Mouse (Mus musculus): Measurements from ENCODE around the gene Adam23. TPM values are rescaled to one million over a fixed set of nuclear protein-coding genes. Genes with fewer than 3 reads are reported as not detected.
"Not testable (repeated sequence)": the region's sequence is repeated elsewhere in the genome, so short reads cannot be mapped to it uniquely, and the experiment has no call there.

The Adam23 gene
- polyA plus RNA-seq, 1 experiment from 2014 or later, result 12.6 TPM

DNA sequence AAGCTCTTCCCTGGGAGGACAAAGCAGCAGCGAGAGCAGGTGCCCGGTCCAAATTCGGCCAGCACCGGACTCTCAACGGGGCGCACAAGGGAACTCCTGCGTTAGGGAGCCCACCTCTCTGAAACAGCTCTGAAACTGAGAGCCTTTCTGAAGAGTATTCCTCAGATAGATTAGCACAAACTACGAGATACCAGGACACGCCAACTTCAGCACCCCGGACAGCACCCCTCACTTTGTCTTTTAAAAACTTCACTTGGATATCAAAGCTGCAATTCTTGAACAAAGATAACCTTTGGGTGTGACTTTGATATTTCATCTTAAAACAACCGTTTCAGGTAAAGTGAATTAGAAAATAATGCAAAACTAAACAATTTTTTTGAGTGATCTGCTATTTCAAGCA, 168.9 kb downstream of the Adam23 start:
- 3% methylated on average over 11 of the region's 11 CpGs for WGBS
- Histone ChIP-seq H3K9me3 (no peaks in the 10 kb centered on the region), H3K4me2 (replicated peaks) (peak overlapping the region; percentile 47), H3K36me3 (no peaks in the 10 kb centered on the region), H3K4me3 (no peak overlapping the region), H3K27ac (no peak overlapping the region), H3K9ac (no peak overlapping the region), H3K4me1 (no peaks in the 10 kb centered on the region), H3K27me3 (replicated peaks) (peaks cover 5% of the 10 kb centered on the region; the same call in 1 of the 2 replicates)
- ATAC-seq (ENCODE audit: low FRiP score, low read depth), result no peak

DNA sequence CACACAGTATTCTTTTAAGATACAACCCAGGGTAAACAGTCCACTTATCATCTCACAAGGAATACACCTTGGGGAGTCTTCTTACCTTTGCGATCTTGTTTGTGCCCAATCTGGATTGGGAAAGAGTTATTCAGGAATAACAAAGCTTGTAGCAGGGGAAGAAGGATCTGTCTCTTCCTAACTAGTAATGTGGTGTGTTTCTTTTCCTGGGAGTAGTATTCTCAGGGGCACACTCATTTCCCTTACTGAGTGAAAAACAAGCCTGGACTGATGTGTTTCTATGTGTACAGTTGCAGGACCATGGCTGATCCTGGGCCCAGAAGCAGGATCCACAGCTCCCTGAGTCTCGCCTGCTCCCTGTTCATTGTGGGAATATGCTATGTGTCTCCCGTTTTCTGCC, 170.0 kb downstream of the Adam23 start, which contains the start of gene Gm39653:
Gene Gm39653, plus strand, starts transcription at position 301 of the 400 bp plus-strand sequence.
- no peaks in the 10 kb centered on the region for H3K4me1 ChIP-seq
- no peaks in the 10 kb centered on the region for H3K9me3 ChIP-seq
- H3K27me3 ChIP-seq (replicated peaks), result peaks cover 5% of the 10 kb centered on the region; the same call in 1 of the 2 replicates
- H3K27ac ChIP-seq, result no peak within 1 kb of the TSS
- H3K9ac ChIP-seq, result no peak within 1 kb of the TSS
- WGBS, result 85% methylated on average over 3 of the region's 3 CpGs
- H3K4me3 ChIP-seq, result no peak within 1 kb of the TSS
- ATAC-seq (ENCODE audit: low FRiP score, low read depth), result no peak
- no peaks in the 10 kb centered on the region for H3K36me3 ChIP-seq
- no peak within 1 kb of the TSS for H3K4me2 ChIP-seq (replicated peaks)

DNA sequence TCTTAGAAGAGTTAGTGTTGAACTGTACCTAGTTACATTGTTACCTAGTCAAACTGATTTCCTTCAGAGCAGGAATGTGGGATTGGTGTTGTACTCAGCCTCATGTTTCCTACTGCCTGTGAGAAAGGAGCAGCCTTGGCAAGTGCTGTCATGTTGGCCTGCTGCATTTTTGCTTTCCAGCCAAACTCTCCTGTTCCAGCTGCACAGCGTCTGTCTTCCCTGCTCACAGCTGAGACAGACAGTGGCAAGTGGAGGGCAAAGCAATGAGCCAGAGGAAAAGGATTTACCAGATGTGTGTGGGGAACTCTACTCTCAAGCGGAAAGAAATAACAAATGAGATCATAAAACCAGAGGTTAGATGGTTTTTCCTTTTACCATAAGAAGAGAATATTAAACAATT, 182.5 kb downstream of the Adam23 start:
- H3K4me2 ChIP-seq (replicated peaks), result no peak overlapping the region
- no peaks in the 10 kb centered on the region for H3K36me3 ChIP-seq
- H3K9me3 ChIP-seq, result no peaks in the 10 kb centered on the region
- H3K27me3 ChIP-seq (replicated peaks), result no peaks in the 10 kb centered on the region
- H3K27ac ChIP-seq, result no peak overlapping the region
- no peaks in the 10 kb centered on the region for H3K4me1 ChIP-seq
- 47% methylated on average over 2 of the region's 2 CpGs for WGBS
- H3K4me3 ChIP-seq, result no peak overlapping the region
- no peak for ATAC-seq (ENCODE audit: low FRiP score, low read depth)
- H3K9ac ChIP-seq, result no peak overlapping the region

DNA sequence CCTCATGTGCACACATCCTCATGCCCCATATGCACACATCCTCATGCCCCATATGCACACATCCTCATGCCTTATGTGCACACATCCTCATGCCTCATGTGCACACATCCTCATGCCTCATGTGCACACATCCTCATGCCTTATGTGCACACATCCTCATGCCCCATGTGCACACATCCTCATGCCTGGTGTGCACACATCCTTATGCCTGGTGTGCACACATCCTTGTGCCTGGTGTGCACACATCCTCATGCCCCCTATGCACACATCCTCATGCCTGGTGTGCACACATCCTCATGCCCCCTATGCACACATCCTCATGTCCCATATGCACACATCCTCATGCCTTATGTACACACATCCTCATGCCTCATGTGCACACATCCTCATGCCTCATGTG, 184.7 kb downstream of the Adam23 start:
- not testable (repeated sequence) for ATAC-seq (ENCODE audit: low FRiP score, low read depth)

DNA sequence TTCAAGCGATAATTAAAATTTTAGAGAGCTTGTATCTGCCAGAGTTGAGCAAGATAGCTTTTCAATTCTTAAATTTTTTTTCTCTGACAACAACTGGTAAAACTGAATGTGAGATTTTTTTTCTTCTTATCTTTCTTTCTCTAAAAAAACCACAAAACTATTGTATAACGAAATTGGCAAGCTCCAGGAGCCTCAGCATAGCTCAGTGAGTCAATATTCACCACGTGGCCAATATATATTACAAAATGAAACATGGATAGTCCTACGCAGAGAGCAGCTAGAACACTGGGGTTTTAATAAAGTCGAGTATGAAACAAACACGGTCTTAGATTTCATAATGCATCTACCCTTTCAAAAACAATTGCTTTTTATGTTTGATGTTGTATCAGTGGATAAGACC, 194.2 kb downstream of the Adam23 start:
- Histone ChIP-seq H3K27ac (no peak overlapping the region), H3K4me3 (no peak overlapping the region), H3K9ac (no peak overlapping the region), H3K27me3 (replicated peaks) (no peaks in the 10 kb centered on the region), H3K9me3 (no peaks in the 10 kb centered on the region), H3K36me3 (no peaks in the 10 kb centered on the region), H3K4me2 (replicated peaks) (no peak overlapping the region), H3K4me1 (no peaks in the 10 kb centered on the region)
- no peak for ATAC-seq (ENCODE audit: low FRiP score, low read depth)
- WGBS, result 83% methylated on average over 6 of the region's 6 CpGs

More for the DNA sequence above, 184.7 kb downstream of the Adam23 start:
- H3K9ac ChIP-seq; H3K4me1 ChIP-seq; H3K27me3 ChIP-seq (replicated peaks); H3K27ac ChIP-seq; H3K4me2 ChIP-seq (replicated peaks); H3K9me3 ChIP-seq; H3K4me3 ChIP-seq; H3K36me3 ChIP-seq: not testable (repeated sequence)

Other genes with a start within 250 kb of the Adam23 start
- 0.35 and 0.42 TPM in 2 replicates for gene Gpr1, start 231.3 kb upstream of the Adam23 start, polyA plus RNA-seq (2016; fragmentation: Nextera tagmentation; extraction: Ambion mirVana)
- 14.7 and 19.7 TPM in 2 replicates for gene Zdbf2, start 172.6 kb upstream of the Adam23 start, polyA plus RNA-seq (2016; fragmentation: Nextera tagmentation; extraction: Ambion mirVana)
- gene Gm39653, start 170.1 kb downstream of the Adam23 start, polyA plus RNA-seq (2016; fragmentation: Nextera tagmentation; extraction: Ambion mirVana), result not detected in 2 replicates
- gene Dytn, start 241.0 kb downstream of the Adam23 start, polyA plus RNA-seq (2016; fragmentation: Nextera tagmentation; extraction: Ambion mirVana), result 0.08 and 0.15 TPM in 2 replicates

Data from neural tube, embryonic 12.5 days (tissue).